Mouse (Mus musculus) cortical plate, adult 2 months (tissue): ENCODE data around the gene Hspbp1.

Experiments
- CTCF ChIP-seq: fragments of 200-500 bp; IDR thresholded peaks from 2 replicates; pipeline ENCODE4 v1.5.1; 2011; ENCODE audit warnings: mild to moderate bottlenecking, control low read depth, low read length; ENCODE audit not compliant: insufficient read depth; ENCODE audit errors: extremely low read depth
- POLR2A ChIP-seq: fragments of 200-500 bp; IDR thresholded peaks from 2 replicates; pipeline ENCODE4 v1.6.1; 2011; ENCODE audit warnings: mild to moderate bottlenecking, low read length, control low read depth; ENCODE audit not compliant: insufficient read depth; ENCODE audit errors: extremely low read depth

GRCm38 (mm10) chr7:4684632-4685417 is at the start of gene Hspbp1:
- TF ChIP-seq POLR2A (peak; percentile 60; the same call in 1 of the 2 replicates), CTCF (no peak)
